Mouse (Mus musculus): ENCODE results near the gene Nuak1. TPM values are rescaled to one million over a fixed set of nuclear protein-coding genes. Genes with fewer than 3 reads are reported as not detected.

Nuak1 gene
- polyA plus RNA-seq, 1 experiment from 2014 or later, result 3.3 TPM

GRCm38 (mm10) chr10:84405135-84405776 is 35.1 kb downstream of the Nuak1 start:
- Histone ChIP-seq H3K4me2 (no peak overlapping the region), H3K9ac (replicated peaks) (no peak overlapping the region), H3K27me3 (no peaks in the 10 kb centered on the region), H3K9me3 (no peaks in the 10 kb centered on the region), H3K4me1 (replicated peaks) (peaks cover 43% of the 10 kb centered on the region), H3K27ac (no peak overlapping the region), H3K36me3 (peaks cover 22% of the 10 kb centered on the region), H3K4me3 (replicated peaks) (no peak overlapping the region)
- ATAC-seq (ENCODE audit: insufficient number of reproducible peaks, insufficient read depth, low FRiP score, low TSS enrichment, low read depth), result no peak
- WGBS, result 31% methylated on average over 8 of the region's 8 CpGs

- peaks cover 30% of the 10 kb centered on the region for H3K4me1 ChIP-seq (replicated peaks)
- 50% methylated on average over 7 of the region's 7 CpGs for WGBS
- H3K27me3 ChIP-seq, result no peaks in the 10 kb centered on the region
- H3K4me2 ChIP-seq, result no peak overlapping the region
- H3K9me3 ChIP-seq, result no peaks in the 10 kb centered on the region
- H3K27ac ChIP-seq, result no peak overlapping the region
- no peak for ATAC-seq (ENCODE audit: insufficient number of reproducible peaks, insufficient read depth, low FRiP score, low TSS enrichment, low read depth)
- no peak overlapping the region for H3K4me3 ChIP-seq (replicated peaks)
- H3K9ac ChIP-seq (replicated peaks), result no peak overlapping the region
- H3K36me3 ChIP-seq, result peaks cover 14% of the 10 kb centered on the region; the same call in 1 of the 2 replicates
Observed at GRCm38 (mm10) chr10:84401907-84402371, 38.5 kb downstream of the Nuak1 start.

GRCm38 (mm10) chr10:84401189-84401588 is 39.2 kb downstream of the Nuak1 start:
- Histone ChIP-seq H3K9me3 (no peaks in the 10 kb centered on the region), H3K27me3 (no peaks in the 10 kb centered on the region), H3K36me3 (0 out of 2 replicates have a peak, but pooled peaks cover 8% of the 10 kb centered on the region), H3K9ac (replicated peaks) (no peak overlapping the region), H3K27ac (no peak overlapping the region), H3K4me2 (no peak overlapping the region), H3K4me3 (replicated peaks) (no peak overlapping the region), H3K4me1 (replicated peaks) (peaks cover 30% of the 10 kb centered on the region)
- WGBS, result 65% methylated on average over 4 of the region's 4 CpGs
- no peak for ATAC-seq (ENCODE audit: insufficient number of reproducible peaks, insufficient read depth, low FRiP score, low TSS enrichment, low read depth)

- H3K27ac ChIP-seq, result no peak overlapping the region
- H3K27me3 ChIP-seq, result no peaks in the 10 kb centered on the region
- WGBS, result 67% methylated on average over 7 of the region's 7 CpGs
- H3K36me3 ChIP-seq, result 0 out of 2 replicates have a peak, but pooled peaks cover 8% of the 10 kb centered on the region
- H3K9ac ChIP-seq (replicated peaks), result no peak overlapping the region
- peaks cover 21% of the 10 kb centered on the region for H3K4me1 ChIP-seq (replicated peaks)
- no peaks in the 10 kb centered on the region for H3K9me3 ChIP-seq
- no peak for ATAC-seq (ENCODE audit: insufficient number of reproducible peaks, insufficient read depth, low FRiP score, low TSS enrichment, low read depth)
- H3K4me3 ChIP-seq (replicated peaks), result no peak overlapping the region
- no peak overlapping the region for H3K4me2 ChIP-seq
Observed at GRCm38 (mm10) chr10:84400037-84400681, 40.2 kb downstream of the Nuak1 start.

GRCm38 (mm10) chr10:84397276-84397675 is 43.1 kb downstream of the Nuak1 start:
- Histone ChIP-seq H3K27me3 (no peaks in the 10 kb centered on the region), H3K4me2 (no peak overlapping the region), H3K36me3 (peaks cover 8% of the 10 kb centered on the region), H3K27ac (no peak overlapping the region), H3K4me1 (replicated peaks) (peaks cover 25% of the 10 kb centered on the region), H3K9ac (replicated peaks) (no peak overlapping the region), H3K9me3 (no peaks in the 10 kb centered on the region), H3K4me3 (replicated peaks) (no peak overlapping the region)
- ATAC-seq (ENCODE audit: insufficient number of reproducible peaks, insufficient read depth, low FRiP score, low TSS enrichment, low read depth), result no peak
- WGBS, result 91% methylated on average over 4 of the region's 4 CpGs

GRCm38 (mm10) chr10:84395885-84396659 is 44.3 kb downstream of the Nuak1 start:
- no peaks in the 10 kb centered on the region for H3K9me3 ChIP-seq
- H3K27me3 ChIP-seq, result no peaks in the 10 kb centered on the region
- 90% methylated on average over 8 of the region's 8 CpGs for WGBS
- peaks cover 17% of the 10 kb centered on the region for H3K36me3 ChIP-seq
- no peak overlapping the region for H3K4me3 ChIP-seq (replicated peaks)
- ATAC-seq (ENCODE audit: insufficient number of reproducible peaks, insufficient read depth, low FRiP score, low TSS enrichment, low read depth), result no peak
- H3K4me1 ChIP-seq (replicated peaks), result peaks cover 19% of the 10 kb centered on the region
- no peak overlapping the region for H3K27ac ChIP-seq
- no peak overlapping the region for H3K9ac ChIP-seq (replicated peaks)
- no peak overlapping the region for H3K4me2 ChIP-seq

GRCm38 (mm10) chr10:84395259-84395658 is 45.1 kb downstream of the Nuak1 start:
- Histone ChIP-seq H3K9me3 (no peaks in the 10 kb centered on the region), H3K27ac (no peak overlapping the region), H3K4me2 (no peak overlapping the region), H3K9ac (replicated peaks) (no peak overlapping the region), H3K4me3 (replicated peaks) (no peak overlapping the region), H3K4me1 (replicated peaks) (peaks cover 12% of the 10 kb centered on the region), H3K36me3 (peaks cover 21% of the 10 kb centered on the region), H3K27me3 (no peaks in the 10 kb centered on the region)
- WGBS, result 73% methylated on average over 5 of the region's 5 CpGs
- ATAC-seq (ENCODE audit: insufficient number of reproducible peaks, insufficient read depth, low FRiP score, low TSS enrichment, low read depth), result no peak

GRCm38 (mm10) chr10:84393881-84394280 is 46.5 kb downstream of the Nuak1 start:
- no peak for ATAC-seq (ENCODE audit: insufficient number of reproducible peaks, insufficient read depth, low FRiP score, low TSS enrichment, low read depth)
- Histone ChIP-seq H3K4me2 (no peak overlapping the region), H3K4me1 (replicated peaks) (peaks cover 20% of the 10 kb centered on the region), H3K9me3 (no peaks in the 10 kb centered on the region), H3K27ac (no peak overlapping the region), H3K36me3 (peaks cover 25% of the 10 kb centered on the region), H3K4me3 (replicated peaks) (no peak overlapping the region), H3K27me3 (no peaks in the 10 kb centered on the region), H3K9ac (replicated peaks) (no peak overlapping the region)
- WGBS, result 93% methylated on average over 12 of the region's 12 CpGs

GRCm38 (mm10) chr10:84393405-84393804 is 47.0 kb downstream of the Nuak1 start:
- ATAC-seq (ENCODE audit: insufficient number of reproducible peaks, insufficient read depth, low FRiP score, low TSS enrichment, low read depth), result no peak
- Histone ChIP-seq H3K4me3 (replicated peaks) (no peak overlapping the region), H3K4me2 (no peak overlapping the region), H3K36me3 (peaks cover 24% of the 10 kb centered on the region), H3K9ac (replicated peaks) (no peak overlapping the region), H3K4me1 (replicated peaks) (peaks cover 25% of the 10 kb centered on the region), H3K27ac (no peak overlapping the region), H3K27me3 (no peaks in the 10 kb centered on the region), H3K9me3 (no peaks in the 10 kb centered on the region)
- 78% methylated on average over 9 of the region's 9 CpGs for WGBS

GRCm38 (mm10) chr10:84392723-84393081 is 47.7 kb downstream of the Nuak1 start:
- WGBS, result 76% methylated on average over 3 of the region's 3 CpGs
- no peak overlapping the region; the same call in 1 of the 2 replicates for H3K9ac ChIP-seq (replicated peaks)
- H3K27me3 ChIP-seq, result no peaks in the 10 kb centered on the region
- H3K4me1 ChIP-seq (replicated peaks), result peaks cover 32% of the 10 kb centered on the region
- no peak for ATAC-seq (ENCODE audit: insufficient number of reproducible peaks, insufficient read depth, low FRiP score, low TSS enrichment, low read depth)
- peak overlapping the region; percentile 45 for H3K4me2 ChIP-seq
- H3K4me3 ChIP-seq (replicated peaks), result no peak overlapping the region
- peaks cover 22% of the 10 kb centered on the region for H3K36me3 ChIP-seq
- H3K27ac ChIP-seq, result peak overlapping the region; percentile 30; the same call in 1 of the 2 replicates
- no peaks in the 10 kb centered on the region for H3K9me3 ChIP-seq
